In genomic region chr15:98772511-98773211, GRCm38 (mm10) we compare ENCODE assay signal across 1 mouse cellular context.
TF ChIP-seq lines count a peak whose summit lies in the region.

No protein-coding gene starts in this region.

TF ChIP-seq in MEL, 35 proteins besides CTCF, POLR2A, EP300 and RAD21 (continued from another document):
- TF ChIP-seq KAT2A (conservative IDR thresholded peaks at IDR 0.05; ENCODE audit: low read depth, low read length) (peak; percentile 50; the same call in 1 of the 2 replicates), UBTF (IDR thresholded peaks at IDR 0.05; ENCODE audit: borderline replicate concordance, insufficient read depth, low read depth, low read length) (0 out of 2 replicates have a peak, but pooled peaks have one; percentile 69), MYB (IDR thresholded peaks at IDR 0.05; ENCODE audit: low read depth, low read length) (peak; percentile 64), ZKSCAN1 (IDR thresholded peaks at IDR 0.05; ENCODE audit: low read depth, low read length) (no peak), GABPA (IDR thresholded peaks at IDR 0.05; ENCODE audit: low read depth, low read length) (no peak), RCOR1 (IDR thresholded peaks at IDR 0.05; ENCODE audit: low read depth, low read length) (peak; percentile 65), JUND (IDR thresholded peaks at IDR 0.05; ENCODE audit: low read depth, low read length) (no peak), USF1 (IDR thresholded peaks at IDR 0.05; ENCODE audit: low read depth, low read length) (0 out of 2 replicates have a peak, but pooled peaks have one; percentile 15), POLR2AphosphoS2 (IDR thresholded peaks at IDR 0.05; ENCODE audit: low read length) (peak; percentile 45; the same call in 1 of the 2 replicates), ZNF384 (IDR thresholded peaks at IDR 0.05; ENCODE audit: low read depth, low read length) (no peak), CHD1 (IDR thresholded peaks at IDR 0.05; ENCODE audit: low read depth, low read length) (peak; percentile 61; the same call in 1 of the 2 replicates), MAX (IDR thresholded peaks at IDR 0.05; ENCODE audit: low read length) (peak; percentile 50), NELFE (IDR thresholded peaks at IDR 0.05; ENCODE audit: low read depth, low read length) (peak; percentile 67), ELF1 (IDR thresholded peaks at IDR 0.05; ENCODE audit: low read depth, low read length) (peak; percentile 86), MAZ (IDR thresholded peaks at IDR 0.05; ENCODE audit: low read depth, low read length) (peak; percentile 19; the same call in 1 of the 2 replicates), TCF12 (IDR thresholded peaks at IDR 0.05; ENCODE audit: low read depth, low read length) (peak; percentile 15; the same call in 1 of the 2 replicates), MEF2A (IDR thresholded peaks at IDR 0.05; ENCODE audit: extremely low read depth, insufficient replicate concordance, low read depth, low read length, poor library complexity, severe bottlenecking) (peak; percentile 24; the same call in 1 of the 2 replicates), MYC (IDR thresholded peaks at IDR 0.05; ENCODE audit: low read depth, low read length) (peak; percentile 47), ZMIZ1 (IDR thresholded peaks at IDR 0.05; ENCODE audit: low read depth, low read length) (peak; percentile 62; the same call in 1 of the 2 replicates), E2F4 (IDR thresholded peaks at IDR 0.05; ENCODE audit: borderline replicate concordance, low read depth, low read length) (no peak), POLR2AphosphoS5 (IDR thresholded peaks at IDR 0.05; ENCODE audit: borderline replicate concordance, low read depth, low read length) (no peak; the same call in 1 of the 2 replicates), MXI1 (IDR thresholded peaks at IDR 0.05; ENCODE audit: low read depth, low read length) (peak; percentile 75), ZC3H11A (IDR thresholded peaks at IDR 0.05; ENCODE audit: low read depth, low read length) (0 out of 2 replicates have a peak, but pooled peaks have one; percentile 16), BHLHE40 (IDR thresholded peaks at IDR 0.05; ENCODE audit: borderline replicate concordance, low read depth, low read length) (peak; percentile 38; the same call in 1 of the 2 replicates), TBP (IDR thresholded peaks at IDR 0.05; ENCODE audit: low read depth, low read length) (peak; percentile 75), HCFC1 (IDR thresholded peaks at IDR 0.05; ENCODE audit: low read depth, low read length) (peak; percentile 72)
